Mouse (Mus musculus) urinary bladder, postnatal 36 days (tissue): Measurements from ENCODE around the gene Tmprss15.

Experiments
- DNase-seq, 2 experiments: peaks; one replicate each; pipeline ENCODE4 v3.0.0; 2022; ENCODE audit warnings: low spot score in 2 of 2, mixed read lengths in 1 of 2

Tmprss15 gene

GRCm38 (mm10) chr16:79090997-79091396 lies at the start of gene Tmprss15:
Gene Tmprss15, minus strand, starts transcription at chr16:79091097.
- DNase-seq = no peak

GRCm38 (mm10) chr16:79114879-79115278 lies 24.0 kb upstream of the Tmprss15 start:
- DNase-seq = no peak

- no peak for DNase-seq
Observed at GRCm38 (mm10) chr16:79109516-79109915, 18.6 kb upstream of the Tmprss15 start.

- DNase-seq = no peak
Observed at GRCm38 (mm10) chr16:79108969-79109368, 18.1 kb upstream of the Tmprss15 start.

- DNase-seq = no peak
Observed at GRCm38 (mm10) chr16:79100325-79100724, 9.4 kb upstream of the Tmprss15 start.

GRCm38 (mm10) chr16:79098321-79098720 lies 7.4 kb upstream of the Tmprss15 start:
- no peak for DNase-seq

- DNase-seq = no peak
Observed at GRCm38 (mm10) chr16:79086550-79086949, 4.3 kb downstream of the Tmprss15 start.

GRCm38 (mm10) chr16:79063848-79064247 lies 27.0 kb downstream of the Tmprss15 start:
- DNase-seq = no peak

GRCm38 (mm10) chr16:79058775-79059558 lies 31.9 kb downstream of the Tmprss15 start:
- peak; percentile 29 to 35 for DNase-seq

GRCm38 (mm10) chr16:79032593-79032992 lies 58.3 kb downstream of the Tmprss15 start:
- no peak for DNase-seq

- DNase-seq = no peak
Observed at GRCm38 (mm10) chr16:79002812-79003211, 88.1 kb downstream of the Tmprss15 start.

- no peak for DNase-seq
Observed at GRCm38 (mm10) chr16:79001679-79002078, 89.2 kb downstream of the Tmprss15 start.

GRCm38 (mm10) chr16:78976384-78976783 lies 114.5 kb downstream of the Tmprss15 start:
- DNase-seq = no peak

GRCm38 (mm10) chr16:78974099-78974498 lies 116.8 kb downstream of the Tmprss15 start:
- no peak for DNase-seq

GRCm38 (mm10) chr16:78969091-78969731 lies 121.7 kb downstream of the Tmprss15 start:
- DNase-seq = no peak

GRCm38 (mm10) chr16:78957434-78957833 lies 133.5 kb downstream of the Tmprss15 start:
- DNase-seq = no peak

GRCm38 (mm10) chr16:78950359-78950758 lies 140.5 kb downstream of the Tmprss15 start:
- no peak for DNase-seq

- DNase-seq = no peak
Observed at GRCm38 (mm10) chr16:78937755-78938154, 153.1 kb downstream of the Tmprss15 start.

GRCm38 (mm10) chr16:78934298-78934697 lies 156.6 kb downstream of the Tmprss15 start:
- no peak for DNase-seq

- DNase-seq = no peak
Observed at GRCm38 (mm10) chr16:78931287-78932025, 159.4 kb downstream of the Tmprss15 start.

- DNase-seq = peak in 1 of 2 experiments; percentile 21
Observed at GRCm38 (mm10) chr16:78930382-78931286, 160.3 kb downstream of the Tmprss15 start, which contains the start of gene Chodl. Gene Chodl, plus strand, starts transcription at chr16:78930948.
